In genomic region chr19:28964552-28964903, GRCm38 (mm10) we compare ENCODE assay signal across 8 mouse cellular contexts. TPM values are rescaled to one million over a fixed set of nuclear protein-coding genes. Genes with fewer than 3 reads are reported as not detected.
DNase-seq lines count a peak whose midpoint lies in the region; ATAC-seq lines count a peak whose summit lies in the region.

No protein-coding gene starts in this region.

- H3K27ac ChIP-seq in kidney, embryonic 14.5 days (ENCODE audit: low read depth, low read length), result no peak overlapping the region
- peak overlapping the region; percentile 94 for H3K27ac ChIP-seq in brown adipose tissue, adult 24 weeks (replicated peaks; ENCODE audit: low read depth, low read length)
- H3K27ac ChIP-seq in hindbrain, embryonic 13.5 days, result peak overlapping the region; percentile 88; the same call in 1 of the 2 replicates
- peak overlapping the region; percentile 84; the same call in 1 of the 2 replicates for H3K27ac ChIP-seq in midbrain, embryonic 13.5 days

- H3K36me3 ChIP-seq in kidney, embryonic 14.5 days (ENCODE audit: control insufficient read depth, insufficient read depth, low read length), result no peaks in the 10 kb centered on the region
- H3K36me3 ChIP-seq in hindbrain, embryonic 13.5 days, result no peaks in the 10 kb centered on the region
- H3K36me3 ChIP-seq in midbrain, embryonic 13.5 days, result no peaks in the 10 kb centered on the region

- peak overlapping the region; percentile 90 for H3K4me2 ChIP-seq in kidney, embryonic 14.5 days (replicated peaks; ENCODE audit: low read depth, low read length)
- H3K4me2 ChIP-seq in hindbrain, embryonic 13.5 days, result peak overlapping the region; percentile 85
- H3K4me2 ChIP-seq in midbrain, embryonic 13.5 days (replicated peaks), result peak overlapping the region; percentile 73

- 6% methylated on average over 16 of the region's 16 CpGs for WGBS in kidney, embryonic 14.5 days
- WGBS in hindbrain, embryonic 13.5 days, result 4% methylated on average over 16 of the region's 16 CpGs
- WGBS in midbrain, embryonic 13.5 days, result 6% methylated on average over 16 of the region's 16 CpGs

- no peaks in the 10 kb centered on the region for H3K27me3 ChIP-seq in kidney, embryonic 14.5 days (ENCODE audit: control insufficient read depth, insufficient read depth, low read length)
- H3K27me3 ChIP-seq in hindbrain, embryonic 13.5 days, result peaks cover 13% of the 10 kb centered on the region; the same call in 1 of the 2 replicates
- H3K27me3 ChIP-seq in midbrain, embryonic 13.5 days, result peaks cover 11% of the 10 kb centered on the region; the same call in 1 of the 2 replicates

- DNase-seq in kidney, adult 8-10 months, result no peak
- DNase-seq in ovary, postnatal 36 days (ENCODE audit: low spot score), result no peak
- DNase-seq in gastrocnemius, adult 8-10 months (ENCODE audit: low spot score in 2 of 2), result no peak
- DNase-seq in cerebellum, postnatal 36 days, result no peak

- no peaks in the 10 kb centered on the region for H3K9me3 ChIP-seq in kidney, embryonic 14.5 days (ENCODE audit: control insufficient read depth, low read length)
- H3K9me3 ChIP-seq in hindbrain, embryonic 13.5 days, result no peaks in the 10 kb centered on the region
- no peaks in the 10 kb centered on the region for H3K9me3 ChIP-seq in midbrain, embryonic 13.5 days

- peak overlapping the region; percentile 84; the same call in 1 of the 2 replicates for H3K9ac ChIP-seq in kidney, embryonic 14.5 days (ENCODE audit: low read depth, low read length)
- peak overlapping the region; percentile 91 for H3K9ac ChIP-seq in hindbrain, embryonic 13.5 days
- H3K9ac ChIP-seq in midbrain, embryonic 13.5 days (replicated peaks), result peak overlapping the region; percentile 90

- no peak; the same call in 1 of the 2 replicates for ATAC-seq in kidney, embryonic 14.5 days (ENCODE audit: low FRiP score, low TSS enrichment)
- ATAC-seq in hindbrain, embryonic 13.5 days (ENCODE audit: low FRiP score), result no peak; the same call in none of the 2 replicates
- peak; percentile 70 for ATAC-seq in midbrain, embryonic 13.5 days

- H3K4me1 ChIP-seq in kidney, embryonic 14.5 days (ENCODE audit: control insufficient read depth, insufficient read depth, low read length), result peaks cover 7% of the 10 kb centered on the region; the same call in 1 of the 2 replicates
- peaks cover 13% of the 10 kb centered on the region for H3K4me1 ChIP-seq in brown adipose tissue, adult 24 weeks (ENCODE audit: control insufficient read depth, insufficient read depth, insufficient read length, low read length)
- peaks cover 33% of the 10 kb centered on the region for H3K4me1 ChIP-seq in hindbrain, embryonic 13.5 days (replicated peaks)
- H3K4me1 ChIP-seq in midbrain, embryonic 13.5 days (replicated peaks), result peaks cover 30% of the 10 kb centered on the region

- peak overlapping the region; percentile 80 for H3K4me3 ChIP-seq in kidney, embryonic 14.5 days (ENCODE audit: low read length)
- H3K4me3 ChIP-seq in brown adipose tissue, adult 24 weeks (ENCODE audit: insufficient read depth, low read depth, low read length), result peak overlapping the region; percentile 95
- H3K4me3 ChIP-seq in hindbrain, embryonic 13.5 days, result peak overlapping the region; percentile 91
- H3K4me3 ChIP-seq in midbrain, embryonic 13.5 days (replicated peaks), result peak overlapping the region; percentile 83

RNA-seq across cellular contexts. Expression of gene Plpp6, which starts 0.8 kb away (rescaled TPM):
- 6.5 and 12.5 TPM in 2 replicates for polyA plus RNA-seq in kidney, embryonic 14.5 days (2014; fragmentation: Nextera tagmentation; extraction: Ambion mirVana)
- polyA plus RNA-seq in brown adipose tissue, adult 24 weeks (2012; ENCODE audit: insufficient read depth, insufficient read length, missing spikeins), result 22.9 and 32.4 TPM in 2 replicates
- 9.1 and 9.7 TPM in 2 replicates for polyA plus RNA-seq in hindbrain, embryonic 13.5 days (2015; fragmentation: Nextera tagmentation; extraction: Ambion mirVana)
- 8.7 and 9.8 TPM in 2 replicates for polyA plus RNA-seq in midbrain, embryonic 13.5 days (2015; fragmentation: Nextera tagmentation; extraction: Ambion mirVana)
- total RNA-seq in gastrocnemius, adult 8-10 months (2022), result 1 to 10 TPM; 1.7 to 2.1 (median 1.8) TPM

RNA-seq across cellular contexts. Expression of gene 4430402I18Rik, which starts 3.1 kb away (rescaled TPM):
- polyA plus RNA-seq in kidney, embryonic 14.5 days (2014; fragmentation: Nextera tagmentation; extraction: Ambion mirVana), result 2.8 and 3.0 TPM in 2 replicates
- 27.9 and 41.7 TPM in 2 replicates for polyA plus RNA-seq in brown adipose tissue, adult 24 weeks (2012; ENCODE audit: insufficient read depth, insufficient read length, missing spikeins)
- 0.65 and 0.89 TPM in 2 replicates for polyA plus RNA-seq in hindbrain, embryonic 13.5 days (2015; fragmentation: Nextera tagmentation; extraction: Ambion mirVana)
- polyA plus RNA-seq in midbrain, embryonic 13.5 days (2015; fragmentation: Nextera tagmentation; extraction: Ambion mirVana), result 0.67 and 0.84 TPM in 2 replicates
- 1 to 10 TPM; 1.3 to 2.4 (median 1.8) TPM for total RNA-seq in gastrocnemius, adult 8-10 months (2022)

RNA-seq across cellular contexts. Expression of gene Cdc37l1, which starts 25.6 kb away (rescaled TPM):
- polyA plus RNA-seq in kidney, embryonic 14.5 days (2014; fragmentation: Nextera tagmentation; extraction: Ambion mirVana), result 30.0 and 47.2 TPM in 2 replicates
- polyA plus RNA-seq in brown adipose tissue, adult 24 weeks (2012; ENCODE audit: insufficient read depth, insufficient read length, missing spikeins), result 28.3 and 35.7 TPM in 2 replicates
- polyA plus RNA-seq in hindbrain, embryonic 13.5 days (2015; fragmentation: Nextera tagmentation; extraction: Ambion mirVana), result 50.3 and 52.4 TPM in 2 replicates
- polyA plus RNA-seq in midbrain, embryonic 13.5 days (2015; fragmentation: Nextera tagmentation; extraction: Ambion mirVana), result 51.6 and 51.9 TPM in 2 replicates
- 10 to 100 TPM; 38.6 to 45.9 (median 40.0) TPM for total RNA-seq in gastrocnemius, adult 8-10 months (2022)
